Mouse (Mus musculus) gastrocnemius, postnatal 36 days (tissue): ENCODE measurements around the gene Fnd3c2. TPM values are rescaled to one million over a fixed set of nuclear protein-coding genes. Genes with fewer than 3 reads are reported as not detected.
"Not testable (repeated sequence)": the region's sequence is repeated elsewhere in the genome, so short reads cannot be mapped to it uniquely, and the experiment has no call there.

ENCODE experiments used
- DNase-seq, 2 experiments: peaks; one replicate each; pipeline ENCODE4 v3.0.0; 2022
- intact Hi-C: fragments of 180-260 bp; cut with DNase I; formaldehyde crosslinking; loops from one replicate; pipeline ENCODE4 v1.15.1; 2025
- long read RNA-seq, 2 experiments: library from polyadenylated mRNA; stranded (forward); transcript quantifications; one replicate each; pipeline ENCODE4 v2.0.0; 2021
- total RNA-seq, 2 experiments: library from RNA; stranded (reverse); gene quantifications; 2 replicates each; pipeline ENCODE4 v1.2.3; 2021

Gene Fnd3c2
- total RNA-seq = not detected
- long read RNA-seq, experiment 1 = 0 reads
- long read RNA-seq, experiment 2 = 0 reads

- intact Hi-C loops = no loop called here
- DNase-seq = no peak
Observed at GRCm38 (mm10) chrX:106255276-106255675, at the start of gene Fnd3c2. Fnd3c2 (minus strand) TSS chrX:106255376.

DNA sequence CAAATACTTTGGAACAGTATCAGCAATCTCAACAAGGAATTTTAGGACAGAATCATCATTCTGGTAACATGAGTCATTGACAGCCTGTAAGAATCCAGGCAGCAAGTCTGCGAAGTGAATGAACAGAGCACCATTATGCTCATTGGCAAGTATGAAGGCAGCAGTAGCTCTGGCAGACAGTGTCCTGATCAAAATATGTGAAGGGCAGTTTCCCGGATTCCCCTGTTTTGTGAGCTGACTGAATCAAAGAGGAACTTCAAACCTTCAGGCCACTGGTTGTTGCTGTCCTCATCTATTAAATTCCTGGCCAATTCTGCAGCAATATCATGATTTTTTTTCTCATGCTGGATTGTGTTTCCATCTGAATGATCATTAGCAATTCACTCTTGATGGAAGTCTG lies 29.3 kb upstream of the Fnd3c2 start:
- intact Hi-C loops = no loop called here
- DNase-seq = no peak

DNA sequence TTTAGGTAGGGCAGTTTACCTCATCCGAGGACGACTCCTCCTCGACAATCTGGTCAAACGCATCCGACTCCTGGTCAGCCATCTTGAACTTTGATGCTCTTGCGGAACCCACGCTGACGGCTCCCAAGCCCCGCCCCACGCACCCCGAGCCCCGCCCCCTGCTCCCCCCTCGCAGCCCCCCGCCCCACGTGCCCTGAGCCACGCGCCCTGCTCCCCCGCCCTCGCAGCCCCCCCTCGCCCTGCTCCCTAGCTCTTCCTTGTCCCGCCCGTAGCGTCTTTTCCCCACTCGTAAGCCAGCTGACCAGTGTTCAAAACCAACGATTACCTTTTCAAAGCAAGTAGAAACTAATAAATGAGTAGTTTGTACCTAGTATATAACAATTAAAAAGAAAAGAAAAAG lies 34.1 kb downstream of the Fnd3c2 start, which contains the start of gene Taf9b:
Gene Taf9b (minus strand): TSS at position 101 of the 400 bp plus-strand sequence.
- intact Hi-C loops = no loop called here
- DNase-seq = no peak

- peak; percentile 44 to 56 for DNase-seq
- intact Hi-C loops = no loop called here
Observed at GRCm38 (mm10) chrX:106219171-106220032, 35.8 kb downstream of the Fnd3c2 start.

DNA sequence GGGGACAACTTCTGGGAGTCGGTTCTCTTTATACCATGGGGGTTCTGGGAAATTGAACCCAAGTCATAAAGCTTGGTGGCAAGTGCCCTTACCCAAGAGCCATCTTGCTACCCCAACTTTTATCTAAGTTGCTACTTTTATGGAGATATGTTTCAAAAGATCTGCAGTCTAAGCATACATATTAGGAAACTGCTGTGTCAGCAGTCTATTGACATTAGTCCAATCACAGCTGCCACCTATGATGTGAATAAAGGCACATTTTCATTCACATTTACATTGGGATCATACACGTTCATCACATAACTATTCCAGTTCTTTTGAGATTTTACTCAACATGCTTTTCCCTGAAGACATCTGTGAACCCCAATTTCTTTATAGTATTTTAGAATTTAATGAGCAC lies 46.1 kb downstream of the Fnd3c2 start:
- intact Hi-C loops = no loop called here
- DNase-seq = no peak

DNA sequence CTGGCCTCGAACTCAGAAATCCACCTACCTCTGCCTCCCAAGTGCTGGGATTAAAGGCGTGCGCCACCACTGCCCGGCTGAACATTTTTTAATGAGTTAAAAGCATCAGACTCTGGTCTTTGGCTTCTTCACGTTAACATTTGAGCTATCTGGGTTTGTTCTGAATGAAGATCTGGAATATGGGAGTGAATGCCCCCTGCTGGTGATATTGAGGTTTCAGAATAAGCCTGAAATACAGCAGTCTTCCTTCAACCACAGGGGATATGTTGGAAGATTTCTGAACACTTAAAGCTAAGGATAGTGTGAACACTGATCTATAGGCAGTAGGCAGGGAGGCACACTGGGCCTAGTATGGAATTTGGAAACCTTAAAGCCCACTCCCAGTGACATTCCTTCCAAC lies 56.3 kb downstream of the Fnd3c2 start:
- intact Hi-C loops = no loop called here
- no peak for DNase-seq

- no peak for DNase-seq
- intact Hi-C loops = no loop called here
Observed at GRCm38 (mm10) chrX:106197308-106197707, 57.9 kb downstream of the Fnd3c2 start.

DNA sequence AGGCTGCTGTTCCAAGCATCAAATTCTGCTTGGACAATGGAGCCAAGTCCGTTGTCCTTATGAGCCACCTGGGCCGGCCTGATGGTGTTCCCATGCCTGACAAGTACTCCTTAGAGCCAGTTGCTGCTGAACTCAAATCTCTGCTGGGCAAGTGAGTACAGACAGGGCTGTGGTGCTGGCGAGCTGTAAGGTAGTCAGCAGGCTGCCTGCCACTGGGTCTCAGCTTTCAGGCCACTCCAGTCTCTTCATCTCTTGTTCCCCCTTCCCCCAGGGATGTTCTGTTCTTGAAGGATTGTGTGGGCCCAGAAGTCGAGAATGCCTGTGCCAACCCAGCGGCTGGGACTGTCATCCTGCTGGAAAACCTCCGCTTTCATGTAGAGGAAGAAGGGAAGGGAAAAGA lies 60.8 kb downstream of the Fnd3c2 start:
- DNase-seq, intact Hi-C loops: not testable (repeated sequence)

DNA sequence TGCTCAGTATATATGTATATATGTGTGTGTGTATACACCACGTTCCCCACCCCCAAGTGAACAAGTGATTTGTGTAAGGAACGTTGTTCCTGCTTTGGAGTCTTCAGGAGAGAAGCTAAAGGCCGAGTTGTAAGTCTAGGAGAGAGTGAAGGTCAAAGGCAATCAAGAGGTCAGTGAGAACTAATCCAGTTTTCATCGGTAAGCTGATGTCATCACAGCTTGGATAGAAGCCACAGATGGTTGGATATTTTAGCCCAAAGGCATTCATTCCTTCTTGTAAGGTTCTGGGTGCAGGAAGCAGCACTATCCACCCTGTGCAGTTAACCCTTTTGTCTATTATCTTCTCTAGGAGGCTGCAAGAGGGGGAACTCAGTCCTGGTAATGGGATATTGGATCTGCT lies 65.1 kb downstream of the Fnd3c2 start:
- DNase-seq = no peak
- intact Hi-C loops = no loop called here

DNA sequence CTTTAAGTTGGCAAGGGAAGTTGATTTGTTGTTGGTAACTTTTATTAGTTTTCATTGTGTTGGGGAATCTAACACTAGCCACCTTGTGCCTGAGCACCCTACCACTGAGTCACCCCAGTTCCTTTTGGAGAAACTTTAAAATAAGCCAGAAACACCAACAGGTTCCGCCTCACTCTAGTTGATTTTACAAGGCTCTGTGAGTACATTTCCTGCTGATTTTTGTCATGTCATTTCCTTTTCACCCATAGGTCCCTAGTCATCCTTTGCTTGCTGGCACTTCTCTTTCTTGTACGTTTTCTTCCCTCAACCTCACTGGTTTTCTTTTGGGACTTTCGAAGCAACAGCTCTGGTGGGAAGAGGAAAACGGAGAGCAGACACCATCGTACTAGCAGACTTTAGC lies 65.8 kb downstream of the Fnd3c2 start:
- intact Hi-C loops = no loop called here
- no peak for DNase-seq

GRCm38 (mm10) chrX:106187737-106188136 lies 67.4 kb downstream of the Fnd3c2 start:
- intact Hi-C loops = no loop called here
- DNase-seq = peak in 1 of 2 experiments; percentile 17

- intact Hi-C loops = no loop called here
- peak; percentile 78 to 85 for DNase-seq
Observed at GRCm38 (mm10) chrX:106186713-106187649, 68.2 kb downstream of the Fnd3c2 start, which contains the start of gene Pgk1. Pgk1 (plus strand) TSS chrX:106187100.

DNA sequence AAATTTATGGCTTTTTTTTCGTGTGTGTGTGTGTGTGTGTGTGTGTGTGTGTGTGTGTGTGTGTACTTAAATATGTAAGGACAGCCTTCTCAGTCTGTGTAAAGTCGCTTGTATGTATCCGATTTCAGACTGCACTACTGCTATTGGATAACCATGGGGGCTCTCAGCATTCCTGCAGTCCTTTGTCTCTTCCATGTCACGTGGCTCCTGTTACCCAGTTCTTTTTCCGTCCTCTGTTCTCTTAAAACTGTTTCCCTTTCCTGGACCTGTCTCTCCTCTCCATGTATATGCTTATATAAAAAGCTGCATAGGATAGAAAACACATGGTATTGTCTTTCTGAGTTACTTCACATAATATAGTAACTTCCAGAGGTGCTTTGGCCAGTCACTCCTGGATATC lies 69.5 kb downstream of the Fnd3c2 start:
- intact Hi-C loops = no loop called here
- DNase-seq = no peak

Other genes with a start within 250 kb of the Fnd3c2 start
- gene Magt1, start 243.5 kb downstream of the Fnd3c2 start, total RNA-seq = 10 to 100 TPM; 29.6 to 30.5 TPM
- gene Cox7b, start 239.7 kb downstream of the Fnd3c2 start, total RNA-seq = 100 to 1,000 TPM; 826 to 910 TPM
- 1 to 10 TPM; 5.9 to 7.5 TPM for gene Atp7a, start 228.1 kb downstream of the Fnd3c2 start, total RNA-seq
- gene Tlr13, start 112.2 kb downstream of the Fnd3c2 start, total RNA-seq = under 1 TPM; 0.23 to 0.44 TPM
- 1,000 to 10,000 TPM; 1,149 to 1,583 TPM for gene Pgk1, start 68.3 kb downstream of the Fnd3c2 start, total RNA-seq
- 1 to 10 TPM; 4.7 to 6.3 TPM for gene Taf9b, start 34.2 kb downstream of the Fnd3c2 start, total RNA-seq
- 1 to 10 TPM in 1 of 2 experiments, under 1 TPM in 1; 0.64 to 1.4 TPM for gene Fndc3c1, start 230.0 kb upstream of the Fnd3c2 start, total RNA-seq